Mouse (Mus musculus) limb, embryonic 13.5 days (tissue): ENCODE data around the gene Zfp536. TPM values are rescaled to one million over a fixed set of nuclear protein-coding genes. Genes with fewer than 3 reads are reported as not detected.
A peak's percentile ranks its signal among the peaks of the same experiment; 100 is the strongest.

Experiments
- ATAC-seq: fragments of 200-750 bp; cut with Nextera tagmentation; 2 replicates; pipeline ENCODE4 v1.8.0; 2017; ENCODE audit warnings: low read depth, moderate number of reproducible peaks, moderate TSS enrichment; ENCODE audit not compliant: low FRiP score
- H3K27ac ChIP-seq: fragments of 300-500 bp; sonication (generic); 2 replicates; pipeline ENCODE4 v1.5.1; 2015; ENCODE audit warnings: inconsistent platforms, mild to moderate bottlenecking, moderate library complexity
- H3K27me3 ChIP-seq: fragments of 300-500 bp; sonication (generic); 2 replicates; pipeline ENCODE4 v1.6.1; 2015; ENCODE audit warnings: mild to moderate bottlenecking, inconsistent platforms
- H3K36me3 ChIP-seq: fragments of 300-500 bp; sonication (generic); 2 replicates; pipeline ENCODE4 v1.6.1; 2015; ENCODE audit warnings: inconsistent platforms, mild to moderate bottlenecking, moderate library complexity
- H3K4me1 ChIP-seq: fragments of 300-500 bp; sonication (generic); 2 replicates; pipeline ENCODE4 v1.6.1; 2015; ENCODE audit warnings: inconsistent platforms
- H3K4me2 ChIP-seq: fragments of 300-500 bp; sonication (generic); replicated peaks from 2 replicates; pipeline ENCODE4 v1.6.1; 2015; ENCODE audit warnings: inconsistent platforms, mild to moderate bottlenecking, moderate library complexity
- H3K4me3 ChIP-seq: fragments of 300-500 bp; sonication (generic); 2 replicates; pipeline ENCODE4 v1.5.1; 2015; ENCODE audit warnings: moderate library complexity, mild to moderate bottlenecking, inconsistent platforms
- H3K9ac ChIP-seq: fragments of 300-500 bp; sonication (generic); 2 replicates; pipeline ENCODE4 v1.6.1; 2015; ENCODE audit warnings: mild to moderate bottlenecking, inconsistent platforms
- H3K9me3 ChIP-seq: fragments of 300-500 bp; sonication (generic); 2 replicates; pipeline ENCODE4 v1.6.1; 2016; ENCODE audit warnings: inconsistent platforms
- WGBS: fragments of 180-500 bp; shearing (Covaris S2); methylation state at CpG from one replicate; pipeline ENCODE4 v1.1.7; 2015; 5-methylcytosine and 5-hydroxymethylcytosine counted together
- polyA plus RNA-seq: library from polyadenylated mRNA; unstranded; fragments of >200 nt; fragmentation: Nextera tagmentation; extraction: Ambion mirVana; gene quantifications from 2 replicates; pipeline ENCODE4 v1.2.1, GENCODE M21; 2015

Zfp536 gene
- polyA plus RNA-seq, 1 experiment from 2014 or later = 6.6 TPM

DNA sequence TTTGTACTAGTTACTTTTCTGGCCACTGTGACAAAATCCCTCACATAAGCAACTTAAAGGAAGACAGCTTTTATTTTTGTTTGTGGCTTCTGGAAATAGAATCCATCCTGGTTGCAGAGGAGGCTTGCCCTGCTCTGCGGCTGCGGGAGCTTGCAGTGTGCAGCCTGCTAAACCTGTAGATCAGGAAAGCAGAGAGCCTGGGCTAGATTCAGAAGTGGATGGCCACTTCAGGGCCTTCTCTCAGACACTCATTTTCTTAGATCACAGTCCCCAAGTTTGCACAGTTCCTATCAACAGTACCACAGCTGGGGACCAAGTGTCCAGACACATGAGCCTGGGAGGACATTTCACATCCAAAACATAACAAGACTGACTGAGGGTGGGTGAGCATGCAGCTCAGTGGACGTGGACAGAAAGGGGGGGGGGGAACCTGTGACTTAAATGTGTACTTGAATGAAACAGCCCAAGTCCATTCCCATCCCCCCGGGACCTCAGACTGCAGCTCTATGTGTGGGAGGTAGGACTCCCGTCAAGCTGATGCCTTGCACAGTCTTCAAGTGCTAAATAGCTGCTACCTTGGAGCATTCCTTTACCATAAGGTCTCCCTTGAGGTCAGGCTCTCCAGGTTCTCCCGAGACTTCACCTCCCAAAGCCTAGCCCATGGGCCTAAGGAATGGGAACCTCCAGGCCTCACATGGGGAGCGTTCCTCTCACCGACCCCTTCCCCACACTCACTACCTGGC is 262.3 kb downstream of the Zfp536 start:
- H3K27me3 ChIP-seq = no peaks in the 10 kb centered on the region; the same call in 1 of the 2 replicates
- H3K36me3 ChIP-seq = no peaks in the 10 kb centered on the region
- no peak overlapping the region for H3K27ac ChIP-seq
- no peaks in the 10 kb centered on the region for H3K9me3 ChIP-seq
- H3K4me3 ChIP-seq = no peak overlapping the region
- H3K4me1 ChIP-seq = peaks cover 22% of the 10 kb centered on the region
- H3K4me2 ChIP-seq = no peak overlapping the region
- H3K9ac ChIP-seq = no peak overlapping the region
- 78% methylated on average over 8 of the region's 8 CpGs for WGBS
- no peak for ATAC-seq

DNA sequence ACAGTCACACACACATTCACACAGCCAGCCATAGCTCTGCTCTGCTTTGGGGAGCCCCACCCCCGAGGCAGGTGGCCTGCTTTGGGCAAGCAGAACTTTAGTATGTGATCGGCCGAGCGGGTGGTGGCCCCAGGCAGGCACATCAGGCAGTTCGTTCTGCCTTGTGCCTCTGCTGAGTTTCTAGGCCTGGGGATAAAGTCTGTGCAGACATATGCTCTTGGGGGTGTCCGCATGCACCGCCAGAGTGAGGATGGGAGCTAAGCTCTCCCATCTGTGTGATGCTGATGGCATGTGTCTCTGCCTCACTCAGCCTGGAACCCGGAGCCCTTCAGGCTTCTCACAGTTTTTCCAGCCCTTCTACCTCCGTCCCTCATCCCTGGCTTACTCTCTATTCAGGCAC is 263.7 kb downstream of the Zfp536 start:
- Histone ChIP-seq H3K4me1 (peaks cover 11% of the 10 kb centered on the region), H3K4me2 (no peak overlapping the region), H3K27ac (no peak overlapping the region), H3K36me3 (no peaks in the 10 kb centered on the region), H3K9ac (peak overlapping the region; percentile 31; the same call in 1 of the 2 replicates), H3K27me3 (no peaks in the 10 kb centered on the region; the same call in 1 of the 2 replicates), H3K4me3 (no peak overlapping the region), H3K9me3 (no peaks in the 10 kb centered on the region)
- WGBS = 64% methylated on average over 9 of the region's 9 CpGs
- ATAC-seq = no peak

DNA sequence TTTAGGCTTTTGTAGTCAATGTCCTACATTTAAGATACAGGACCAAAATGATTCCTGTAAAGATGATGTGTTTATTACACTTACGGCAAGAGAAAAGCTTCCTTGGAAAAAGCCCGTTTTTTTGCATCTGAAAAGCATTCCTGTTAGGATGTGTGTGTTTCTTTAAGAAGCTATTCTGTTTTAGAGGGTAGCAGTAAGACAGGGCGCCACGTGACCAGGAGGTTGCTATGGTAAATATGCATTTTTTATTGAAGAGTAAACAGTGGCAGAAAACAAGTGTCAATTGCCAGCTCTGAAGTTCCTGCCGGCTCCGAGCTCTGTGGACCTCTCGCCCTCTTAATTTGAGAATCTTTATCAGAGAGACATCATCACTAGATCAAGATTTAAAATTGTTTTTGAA is 267.9 kb downstream of the Zfp536 start:
- WGBS = 63% methylated on average over 7 of the region's 7 CpGs
- no peak for ATAC-seq
- Histone ChIP-seq H3K4me2 (no peak overlapping the region), H3K36me3 (no peaks in the 10 kb centered on the region), H3K9ac (no peak overlapping the region), H3K27me3 (no peaks in the 10 kb centered on the region; the same call in 1 of the 2 replicates), H3K27ac (no peak overlapping the region), H3K4me1 (no peaks in the 10 kb centered on the region), H3K4me3 (no peak overlapping the region), H3K9me3 (no peaks in the 10 kb centered on the region)

DNA sequence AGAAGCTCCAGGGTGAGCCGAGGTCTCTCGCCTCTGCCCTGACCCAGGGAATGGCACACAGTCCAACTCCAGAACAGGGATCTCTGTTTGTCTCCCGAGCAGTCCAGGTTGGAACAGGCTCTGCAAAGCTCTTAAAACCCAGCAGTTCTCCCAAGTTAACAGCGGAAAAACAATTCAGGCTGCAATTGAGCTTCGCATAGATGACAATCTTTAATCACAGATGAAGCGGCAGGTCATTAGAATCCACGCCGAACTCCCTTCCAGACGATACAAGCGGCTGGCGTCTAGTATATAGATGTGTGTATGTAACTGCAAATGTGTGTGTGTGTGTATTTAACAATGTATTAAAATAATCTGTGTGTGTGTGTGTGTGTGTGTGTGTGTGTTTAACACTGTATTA is 268.3 kb downstream of the Zfp536 start:
- Histone ChIP-seq H3K27ac (no peak overlapping the region), H3K4me1 (no peaks in the 10 kb centered on the region), H3K9me3 (no peaks in the 10 kb centered on the region), H3K9ac (no peak overlapping the region), H3K4me3 (no peak overlapping the region), H3K27me3 (no peaks in the 10 kb centered on the region; the same call in 1 of the 2 replicates), H3K36me3 (no peaks in the 10 kb centered on the region), H3K4me2 (no peak overlapping the region)
- no peak for ATAC-seq
- 75% methylated on average over 11 of the region's 11 CpGs for WGBS

DNA sequence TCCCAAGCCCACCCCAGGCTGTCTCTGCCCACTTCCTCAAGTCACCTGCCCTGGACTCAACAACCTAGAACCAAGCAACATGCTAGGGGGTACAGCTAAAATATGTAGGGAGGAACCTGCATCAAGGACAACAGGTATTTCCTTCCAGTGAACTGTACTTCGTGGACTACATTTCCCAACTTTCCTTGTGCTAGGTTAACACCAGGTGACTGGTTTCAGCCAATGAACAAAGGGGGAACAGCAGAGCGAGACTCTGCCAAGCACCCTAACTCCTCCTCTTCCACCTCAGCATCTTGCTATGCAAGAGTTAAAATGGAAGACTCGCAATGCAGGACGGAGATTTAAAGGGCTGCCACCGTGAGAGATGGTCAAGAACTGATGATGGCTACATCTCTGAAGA is 274.6 kb downstream of the Zfp536 start:
- Histone ChIP-seq H3K4me1 (peaks cover 3% of the 10 kb centered on the region; the same call in 1 of the 2 replicates), H3K36me3 (no peaks in the 10 kb centered on the region), H3K4me2 (no peak overlapping the region), H3K4me3 (no peak overlapping the region), H3K27me3 (no peaks in the 10 kb centered on the region), H3K9ac (no peak overlapping the region), H3K9me3 (no peaks in the 10 kb centered on the region), H3K27ac (no peak overlapping the region)
- WGBS = 65% methylated on average over 5 of the region's 5 CpGs
- ATAC-seq = no peak

DNA sequence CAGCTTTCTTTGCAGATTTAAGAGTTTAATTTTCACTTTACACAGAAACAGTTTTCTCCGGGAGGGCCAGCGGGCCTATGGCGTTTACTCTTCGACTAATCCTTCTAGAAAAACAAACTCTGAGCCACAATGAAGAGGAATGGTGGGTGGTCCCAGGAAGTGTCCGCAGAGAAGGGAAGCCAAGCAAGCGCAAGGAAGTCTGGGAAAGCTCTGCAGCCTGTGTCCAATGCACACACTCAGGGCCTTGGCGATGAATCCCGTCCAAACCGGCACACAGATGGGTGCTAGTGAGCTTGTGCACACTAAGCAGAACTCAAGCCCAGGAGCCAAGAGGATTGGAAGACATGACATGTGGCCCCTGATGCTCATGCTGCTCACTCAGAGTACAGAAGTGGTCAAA is 276.9 kb downstream of the Zfp536 start:
- no peak for ATAC-seq
- Histone ChIP-seq H3K36me3 (no peaks in the 10 kb centered on the region), H3K9me3 (no peaks in the 10 kb centered on the region), H3K9ac (no peak overlapping the region), H3K4me1 (peaks cover 3% of the 10 kb centered on the region; the same call in 1 of the 2 replicates), H3K27ac (no peak overlapping the region), H3K4me3 (no peak overlapping the region), H3K27me3 (no peaks in the 10 kb centered on the region), H3K4me2 (no peak overlapping the region)
- WGBS = 84% methylated on average over 9 of the region's 9 CpGs

DNA sequence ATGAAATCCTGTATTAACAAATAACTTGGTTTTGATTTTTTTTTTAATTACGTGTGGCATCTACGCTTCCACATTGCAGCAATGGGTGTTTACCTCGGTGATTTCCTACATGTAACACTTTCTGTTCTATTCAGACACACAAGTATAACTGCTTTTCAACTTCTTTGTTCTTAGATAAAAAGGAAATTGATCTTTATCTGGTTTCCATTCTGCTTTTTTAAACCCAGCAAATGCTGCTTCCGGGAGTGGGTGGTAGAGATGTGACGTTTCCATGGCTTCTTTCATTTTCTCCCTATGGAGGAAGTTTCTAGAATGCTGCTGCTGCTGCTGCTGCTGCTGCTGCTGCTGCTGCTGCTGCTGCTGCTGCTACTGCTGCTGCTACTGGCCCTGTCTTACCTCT is 283.1 kb downstream of the Zfp536 start:
- Histone ChIP-seq H3K4me1 (peaks cover 3% of the 10 kb centered on the region; the same call in 1 of the 2 replicates), H3K36me3 (no peaks in the 10 kb centered on the region)
- no peak for ATAC-seq

DNA sequence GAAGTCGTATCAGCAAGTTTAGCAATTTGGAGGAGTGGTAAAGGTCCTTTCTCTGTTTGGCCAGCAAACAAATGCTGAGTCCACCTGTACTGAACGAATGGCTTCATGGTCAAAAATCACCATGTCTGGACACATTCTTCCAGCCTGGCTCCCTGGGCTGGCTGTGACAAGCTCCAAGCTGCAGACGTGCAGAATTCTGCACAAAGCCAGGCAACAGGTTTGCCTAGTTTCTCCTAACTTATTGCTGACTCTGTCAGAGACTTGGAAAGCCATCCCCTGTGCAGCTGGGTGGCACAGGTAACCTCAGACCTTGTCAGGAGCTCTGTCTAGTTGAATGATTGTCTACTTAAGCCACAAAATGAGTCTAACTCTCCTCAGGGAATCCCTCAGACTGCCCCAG is 288.5 kb downstream of the Zfp536 start:
- 65% methylated on average over 3 of the region's 3 CpGs for WGBS
- Histone ChIP-seq H3K9ac (no peak overlapping the region), H3K4me2 (no peak overlapping the region), H3K4me3 (no peak overlapping the region), H3K27ac (no peak overlapping the region), H3K36me3 (no peaks in the 10 kb centered on the region), H3K9me3 (no peaks in the 10 kb centered on the region), H3K4me1 (no peaks in the 10 kb centered on the region; the same call in 1 of the 2 replicates), H3K27me3 (0 out of 2 replicates have a peak, but pooled peaks cover 4% of the 10 kb centered on the region)
- ATAC-seq = no peak

More for the DNA sequence above, 283.1 kb downstream of the Zfp536 start:
- no peaks in the 10 kb centered on the region for H3K27me3 ChIP-seq
- H3K27ac ChIP-seq = no peak overlapping the region
- WGBS = 71% methylated on average over 5 of the region's 5 CpGs
- H3K4me2 ChIP-seq = no peak overlapping the region
- no peak overlapping the region for H3K4me3 ChIP-seq
- H3K9ac ChIP-seq = no peak overlapping the region
- no peaks in the 10 kb centered on the region for H3K9me3 ChIP-seq

DNA sequence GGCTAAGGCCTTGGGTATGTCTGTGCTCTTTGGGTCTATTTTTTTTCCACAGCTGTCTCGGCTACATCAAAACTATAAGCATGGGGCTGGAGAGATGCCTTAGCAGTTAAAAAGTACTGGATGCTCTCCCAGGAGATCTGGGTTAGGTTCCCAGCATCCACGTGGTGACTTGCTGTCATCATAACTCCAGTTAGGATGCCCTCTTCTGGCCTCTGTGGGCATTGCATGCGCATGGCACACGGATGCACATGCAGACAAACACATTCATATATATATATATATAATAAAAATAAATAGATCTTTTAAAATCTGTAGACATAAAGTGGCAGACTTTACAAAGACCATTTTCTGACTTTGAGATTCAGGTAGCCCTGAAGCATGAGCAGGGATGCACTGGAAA is 290.9 kb downstream of the Zfp536 start:
- Histone ChIP-seq H3K4me2 (no peak overlapping the region), H3K27me3 (0 out of 2 replicates have a peak, but pooled peaks cover 4% of the 10 kb centered on the region), H3K9ac (no peak overlapping the region), H3K4me3 (no peak overlapping the region), H3K27ac (no peak overlapping the region), H3K4me1 (no peaks in the 10 kb centered on the region), H3K36me3 (no peaks in the 10 kb centered on the region), H3K9me3 (no peaks in the 10 kb centered on the region)
- 74% methylated on average over 4 of the region's 4 CpGs for WGBS
- ATAC-seq = no peak

DNA sequence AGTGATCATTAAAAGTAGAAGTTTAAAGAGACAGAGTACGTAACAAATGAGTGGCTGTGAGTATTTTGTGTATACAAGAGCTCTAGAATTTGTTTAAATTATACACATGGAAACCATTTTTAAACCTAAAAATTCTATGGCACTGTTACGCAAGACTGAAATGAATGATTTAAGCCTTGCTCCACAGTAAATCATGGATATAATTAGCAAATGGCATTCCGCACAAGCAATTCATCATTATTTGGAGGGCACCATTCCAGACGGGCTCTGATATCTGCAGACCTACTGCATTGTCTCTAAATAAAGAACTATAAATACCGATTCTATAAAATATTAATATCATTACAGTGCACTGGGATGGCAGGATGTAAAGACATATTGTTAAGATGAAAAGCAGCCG is 292.3 kb downstream of the Zfp536 start:
- WGBS = 75% methylated on average over 6 of the region's 6 CpGs
- Histone ChIP-seq H3K9me3 (no peaks in the 10 kb centered on the region), H3K4me2 (no peak overlapping the region), H3K9ac (no peak overlapping the region), H3K27me3 (0 out of 2 replicates have a peak, but pooled peaks cover 4% of the 10 kb centered on the region), H3K4me1 (no peaks in the 10 kb centered on the region), H3K27ac (no peak overlapping the region), H3K36me3 (no peaks in the 10 kb centered on the region), H3K4me3 (no peak overlapping the region)
- ATAC-seq = no peak

DNA sequence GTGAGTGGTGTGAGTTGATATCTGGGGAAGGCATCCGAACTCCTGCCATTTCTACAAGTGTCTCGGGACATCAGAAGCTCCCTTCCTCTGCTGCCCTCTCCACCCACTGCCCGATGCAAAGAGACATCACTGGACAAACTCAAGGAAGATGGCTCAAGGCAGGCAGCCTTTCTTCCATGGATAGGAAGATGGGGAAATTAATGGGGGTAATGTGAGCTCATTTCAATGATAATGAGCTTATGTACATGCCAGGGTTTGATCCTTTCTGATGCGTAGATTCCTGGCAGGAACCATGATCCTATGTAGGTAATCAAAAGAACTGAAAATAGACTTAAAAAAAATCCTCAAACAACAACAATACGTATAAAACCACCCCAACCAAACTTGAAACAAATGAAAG is 296.1 kb downstream of the Zfp536 start:
- no peaks in the 10 kb centered on the region for H3K4me1 ChIP-seq
- no peaks in the 10 kb centered on the region for H3K36me3 ChIP-seq
- no peaks in the 10 kb centered on the region for H3K9me3 ChIP-seq
- H3K4me2 ChIP-seq = no peak overlapping the region
- no peak overlapping the region for H3K27ac ChIP-seq
- ATAC-seq = no peak
- H3K4me3 ChIP-seq = no peak overlapping the region
- H3K9ac ChIP-seq = no peak overlapping the region
- H3K27me3 ChIP-seq = 0 out of 2 replicates have a peak, but pooled peaks cover 6% of the 10 kb centered on the region
- WGBS = 88% methylated on average over 5 of the region's 5 CpGs

DNA sequence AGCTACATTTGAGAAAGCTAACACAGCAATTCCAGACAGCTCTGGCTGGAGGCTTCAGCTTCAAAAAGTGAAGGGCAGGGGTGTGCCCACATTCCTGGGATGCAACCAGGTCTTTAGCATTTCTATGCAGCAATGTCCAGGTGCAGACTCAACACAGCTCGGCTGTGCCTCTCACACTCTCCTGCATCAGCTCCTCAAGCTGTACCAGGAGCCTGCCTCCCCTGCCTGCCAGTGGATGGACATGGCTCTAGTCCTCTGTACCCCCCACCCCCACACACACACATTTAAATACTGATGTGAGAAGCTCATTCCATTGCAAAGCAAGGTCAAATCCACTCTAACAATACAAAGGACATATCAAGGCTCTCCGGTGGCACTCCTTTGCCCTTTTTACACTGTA is 298.0 kb downstream of the Zfp536 start:
- Histone ChIP-seq H3K27ac (no peak overlapping the region), H3K9ac (no peak overlapping the region), H3K4me1 (no peaks in the 10 kb centered on the region), H3K4me3 (no peak overlapping the region), H3K36me3 (no peaks in the 10 kb centered on the region), H3K27me3 (0 out of 2 replicates have a peak, but pooled peaks cover 6% of the 10 kb centered on the region), H3K4me2 (no peak overlapping the region), H3K9me3 (no peaks in the 10 kb centered on the region)
- no peak for ATAC-seq
- 71% methylated on average over 2 of the region's 2 CpGs for WGBS

DNA sequence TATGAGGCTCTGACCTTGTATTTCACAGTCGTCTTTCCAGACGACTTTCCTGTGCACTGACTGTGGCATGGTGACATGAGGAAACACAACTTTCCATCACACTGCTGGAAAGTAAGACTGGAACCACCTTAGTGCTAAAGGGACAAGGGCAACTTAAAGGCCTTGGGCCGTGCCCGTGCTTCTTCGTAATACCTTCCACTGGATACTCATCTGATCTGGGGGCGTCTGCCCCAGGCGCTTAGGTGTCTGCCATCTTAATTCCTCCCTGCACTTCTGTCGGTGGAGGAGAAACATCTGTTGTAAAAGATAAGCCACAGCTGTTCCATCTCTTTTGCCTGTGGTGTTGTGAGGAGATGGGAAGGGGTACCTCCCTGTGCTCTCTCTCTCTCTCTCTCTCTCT is 299.2 kb downstream of the Zfp536 start:
- no peak for ATAC-seq
- 60% methylated on average over 8 of the region's 8 CpGs for WGBS

More for the DNA sequence above, 299.2 kb downstream of the Zfp536 start:
- peaks cover 9% of the 10 kb centered on the region; the same call in 1 of the 2 replicates for H3K27me3 ChIP-seq
- no peaks in the 10 kb centered on the region for H3K9me3 ChIP-seq
- H3K36me3 ChIP-seq = no peaks in the 10 kb centered on the region
- H3K4me2 ChIP-seq = no peak overlapping the region
- H3K4me1 ChIP-seq = no peaks in the 10 kb centered on the region
- no peak overlapping the region for H3K4me3 ChIP-seq
- no peak overlapping the region for H3K27ac ChIP-seq
- no peak overlapping the region for H3K9ac ChIP-seq
